In the genomic region with DNA sequence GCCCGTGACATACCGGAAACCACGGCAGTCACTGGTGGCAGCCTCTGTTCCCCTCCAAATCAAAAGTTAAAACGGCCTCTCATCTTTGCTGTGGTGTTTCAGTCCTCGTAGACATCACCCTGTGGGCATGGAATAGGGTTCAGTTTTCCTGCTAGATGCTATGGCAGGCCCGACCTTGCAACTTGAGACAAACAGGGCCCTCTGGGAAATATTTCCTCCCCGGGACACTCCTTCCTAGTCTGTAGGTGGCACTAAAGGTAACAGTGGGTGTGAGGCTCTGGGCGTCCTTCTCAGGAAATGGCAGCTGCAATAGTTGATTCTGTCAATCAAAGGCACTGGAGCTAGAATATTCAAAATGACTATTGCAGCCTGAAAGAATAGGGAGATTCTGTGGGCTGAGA, we compare ENCODE assay signal across 10 mouse cellular contexts.
DNase-seq lines count a peak whose midpoint lies in the region; ATAC-seq and TF ChIP-seq lines count a peak whose summit lies in the region.
"Had no signal": no experiment of that assay in that cellular context is flagged by ENCODE, and none has a peak within 500 bp of the region (broad histone marks: within the 10 kb centered on the region; RNA-seq: fewer than 3 reads in every experiment).

No protein-coding gene starts in this region.

- no peaks in the 10 kb centered on the region for H3K36me3 ChIP-seq in hindbrain, postnatal 0 days (ENCODE audit: insufficient read depth, low read length)
- no peaks in the 10 kb centered on the region for H3K36me3 ChIP-seq in hindbrain, embryonic 11.5 days (ENCODE audit: control insufficient read depth, insufficient read depth, low read length)
- no peaks in the 10 kb centered on the region for H3K36me3 ChIP-seq in thymus, adult 2 months (ENCODE audit: control insufficient read depth, insufficient read depth, low read length)
- H3K36me3 ChIP-seq: embryonic facial prominence, embryonic 12.5 days; hindbrain, embryonic 15.5 days had no signal

- H3K27me3 ChIP-seq in hindbrain, postnatal 0 days (ENCODE audit: insufficient read depth, low read length), result no peaks in the 10 kb centered on the region
- H3K27me3 ChIP-seq in hindbrain, embryonic 11.5 days (ENCODE audit: control insufficient read depth, insufficient read depth, low read length), result no peaks in the 10 kb centered on the region
- no peaks in the 10 kb centered on the region for H3K27me3 ChIP-seq in thymus, adult 2 months (ENCODE audit: control insufficient read depth, insufficient read depth, low read length)
- H3K27me3 ChIP-seq: embryonic facial prominence, embryonic 12.5 days; hindbrain, embryonic 15.5 days had no signal

- TF ChIP-seq POLR2A in thymus, adult 2 months (IDR thresholded peaks at IDR 0.05; ENCODE audit: control insufficient read depth, extremely low read depth, insufficient read depth, low read length, poor library complexity), result no peak

- H3K4me2 ChIP-seq in hindbrain, postnatal 0 days (ENCODE audit: low read depth, low read length), result no peak overlapping the region
- no peak overlapping the region for H3K4me2 ChIP-seq in hindbrain, embryonic 11.5 days (replicated peaks; ENCODE audit: low read depth, low read length)
- H3K4me2 ChIP-seq: embryonic facial prominence, embryonic 12.5 days; hindbrain, embryonic 15.5 days had no signal

- WGBS in hindbrain, postnatal 0 days, result 78% methylated on average over 8 of the region's 8 CpGs
- WGBS in hindbrain, embryonic 11.5 days, result 70% methylated on average over 8 of the region's 8 CpGs
- WGBS in thymus, adult 2 months, result 4% methylated on average over 8 of the region's 8 CpGs

- no peak overlapping the region for H3K9ac ChIP-seq in hindbrain, postnatal 0 days (replicated peaks; ENCODE audit: low read length)
- H3K9ac ChIP-seq in hindbrain, embryonic 11.5 days (ENCODE audit: low read depth, low read length), result no peak overlapping the region
- H3K9ac ChIP-seq: embryonic facial prominence, embryonic 12.5 days; hindbrain, embryonic 15.5 days had no signal

- no peaks in the 10 kb centered on the region; the same call in 1 of the 2 replicates for H3K4me1 ChIP-seq in hindbrain, postnatal 0 days (ENCODE audit: insufficient read depth, low read length)
- no peaks in the 10 kb centered on the region for H3K4me1 ChIP-seq in hindbrain, embryonic 11.5 days (replicated peaks; ENCODE audit: control insufficient read depth, insufficient read depth, low read length)
- H3K4me1 ChIP-seq in thymus, adult 2 months (replicated peaks; ENCODE audit: control insufficient read depth, insufficient read depth, low read length), result peaks cover 15% of the 10 kb centered on the region

- no peaks in the 10 kb centered on the region for H3K9me3 ChIP-seq in hindbrain, postnatal 0 days (ENCODE audit: low read length)
- H3K9me3 ChIP-seq in hindbrain, embryonic 11.5 days (ENCODE audit: control insufficient read depth, low read length), result no peaks in the 10 kb centered on the region
- H3K9me3 ChIP-seq: embryonic facial prominence, embryonic 12.5 days; hindbrain, embryonic 15.5 days had no signal

- ATAC-seq in hindbrain, postnatal 0 days, result no peak
- no peak for ATAC-seq in hindbrain, embryonic 11.5 days (ENCODE audit: low FRiP score)
- ATAC-seq in megakaryocyte-erythroid progenitor cell, adult 5-6 weeks (replicated peaks; ENCODE audit: low FRiP score, low TSS enrichment, poor library complexity, severe bottlenecking), result peak; percentile 70

- no peak for TF ChIP-seq CTCF in hindbrain, postnatal 0 days (IDR thresholded peaks at IDR 0.05; ENCODE audit: low read depth)
- no peak for TF ChIP-seq CTCF in thymus, adult 2 months (IDR thresholded peaks at IDR 0.05; ENCODE audit: borderline replicate concordance, control insufficient read depth, extremely low read depth, insufficient read depth, low read length, poor library complexity)

- 0 out of 2 replicates have a peak overlapping the region, but pooled peaks have one; percentile 7 for H3K27ac ChIP-seq in hindbrain, postnatal 0 days
- no peak overlapping the region for H3K27ac ChIP-seq in hindbrain, embryonic 11.5 days (ENCODE audit: low read depth, low read length)
- peak overlapping the region; percentile 71 for H3K27ac ChIP-seq in thymus, adult 2 months (ENCODE audit: control insufficient read depth, insufficient read depth, low read length)
- H3K27ac ChIP-seq: embryonic facial prominence, embryonic 12.5 days; hindbrain, embryonic 15.5 days had no signal

- no peak overlapping the region for H3K4me3 ChIP-seq in hindbrain, postnatal 0 days (ENCODE audit: low read length)
- no peak overlapping the region for H3K4me3 ChIP-seq in hindbrain, embryonic 11.5 days (ENCODE audit: low read depth, low read length)
- H3K4me3 ChIP-seq in thymus, adult 2 months (ENCODE audit: control insufficient read depth, insufficient read depth, low read length), result peak overlapping the region; percentile 47
- H3K4me3 ChIP-seq: embryonic facial prominence, embryonic 12.5 days; hindbrain, embryonic 15.5 days had no signal

- DNase-seq in hindbrain, postnatal 0 days (ENCODE audit: low spot score), result no peak
- no peak for DNase-seq in hindbrain, embryonic 11.5 days (ENCODE audit: low spot score)
- peak; percentile 57 for DNase-seq in c-Kit-positive CD71-positive TER-119-positive erythroid progenitor cells, embryonic 14.5 days (ENCODE audit: low spot score)
- DNase-seq in thymus, adult 2 months, result peak; percentile 49
- DNase-seq in kidney, postnatal 14 days, result no peak
- no peak for DNase-seq in left cerebral cortex, adult 9 months (ENCODE audit: low spot score in 2 of 2)
- no peak for DNase-seq in right cerebral cortex, postnatal 25 days

Comparison
In these comparisons a context has a peak if more than half of its experiments do, and no peak if none do; other contexts are left out.
1. DNase-seq: peak in c-Kit-positive CD71-positive TER-119-positive erythroid progenitor cells, embryonic 14.5 days (single experiment) and thymus, adult 2 months (single experiment); none in hindbrain, postnatal 0 days (single experiment), hindbrain, embryonic 11.5 days (single experiment), kidney, postnatal 14 days (single experiment), left cerebral cortex, adult 9 months (0 of 2) and right cerebral cortex, postnatal 25 days (single experiment).